Mouse (Mus musculus) central nervous system, embryonic 14 days (tissue): Measurements from ENCODE around the gene Tspan2. TPM values are rescaled to one million over a fixed set of nuclear protein-coding genes. Genes with fewer than 3 reads are reported as not detected.

Experiments used
- polyA plus RNA-seq: library from polyadenylated mRNA; depleted of rRNA; stranded (reverse); fragments of >200 nt; gene quantifications from 2 replicates; pipeline ENCODE4 v1.2.3, GENCODE M21; 2012; rRNA removed

The Tspan2 gene
- 5.8 and 7.2 TPM in 2 replicates for polyA plus RNA-seq

DNA sequence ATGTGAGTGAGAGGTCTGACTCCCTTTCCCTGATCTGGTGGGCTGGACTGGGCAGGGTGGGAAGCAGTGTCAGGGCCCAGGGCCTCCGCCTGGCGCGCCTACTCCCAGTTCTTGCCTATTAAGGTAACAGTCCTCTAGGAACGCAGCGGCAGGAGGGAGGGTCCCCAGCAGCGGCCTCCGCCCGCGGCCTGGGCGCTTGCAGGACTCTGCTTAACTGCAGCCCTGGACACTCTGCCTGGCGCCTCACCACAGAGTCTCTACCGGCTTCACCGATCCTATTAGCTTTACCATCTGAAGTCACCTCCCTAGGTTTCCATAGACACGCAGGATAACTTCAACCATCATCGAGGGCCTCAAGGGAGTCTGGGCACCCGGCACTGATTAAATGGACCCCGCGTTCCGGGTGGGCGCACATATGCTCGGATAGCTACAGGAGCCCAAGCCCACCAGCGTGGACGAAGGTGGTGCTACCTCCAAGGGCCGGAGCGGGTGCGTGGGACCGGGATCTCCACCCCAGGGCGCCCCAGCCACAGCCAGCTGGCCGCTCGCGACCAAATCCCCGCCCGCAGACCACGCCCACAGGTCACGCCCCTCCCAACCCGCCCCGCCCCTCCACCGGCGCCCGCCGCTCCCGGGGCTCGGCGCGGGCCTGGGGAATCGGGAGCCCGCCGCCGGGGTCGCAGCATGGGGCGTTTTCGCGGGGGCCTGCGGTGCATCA lies at the start of gene Tspan2:
Gene Tspan2, plus strand, starts transcription at position 217 of the 718 bp plus-strand sequence.

DNA sequence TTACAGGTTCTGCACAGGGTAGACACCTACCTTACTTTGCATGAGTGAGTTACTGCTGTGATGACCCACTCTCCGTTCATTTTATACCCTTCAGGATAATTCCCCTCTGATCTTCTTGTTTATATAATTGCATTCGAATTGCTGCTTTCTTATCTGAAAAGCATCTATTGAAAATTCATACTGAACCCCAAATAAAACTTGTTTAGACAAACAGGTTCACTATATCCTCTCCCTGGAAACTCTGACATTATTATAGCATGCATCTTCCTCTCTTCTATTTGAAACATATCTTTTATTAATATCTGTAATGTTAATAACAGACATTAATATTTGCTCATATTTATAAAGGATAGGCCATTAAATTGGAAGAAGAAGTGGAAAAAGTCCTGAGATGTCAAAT lies 48.3 kb downstream of the Tspan2 start, which contains the start of gene Tshb:
Gene Tshb, minus strand, starts transcription at position 101 of the 400 bp plus-strand sequence.

Other genes with a start within 250 kb of the Tspan2 start
- 0.99 TPM in 1 of 2 replicates, not detected in the other for gene Tshb, start 48.2 kb downstream of the Tspan2 start, polyA plus RNA-seq
- gene Sycp1, start 201.6 kb downstream of the Tspan2 start, polyA plus RNA-seq, result not detected in 2 replicates
- gene Nr1h5, start 229.6 kb downstream of the Tspan2 start, polyA plus RNA-seq, result 0.11 and 0.23 TPM in 2 replicates